Mouse (Mus musculus) testis, adult 2 months (tissue): Measurements from ENCODE around the gene Epha6.

Source experiments
- CTCF ChIP-seq: fragments of 200-500 bp; IDR thresholded peaks from 2 replicates; pipeline ENCODE4 v1.5.1; 2012; ENCODE audit warnings: low read depth, mild to moderate bottlenecking, inconsistent platforms, low read length, moderate library complexity; ENCODE audit not compliant: control insufficient read depth, insufficient read depth, insufficient replicate concordance
- POLR2A ChIP-seq: fragments of 200-500 bp; IDR thresholded peaks from 2 replicates; pipeline ENCODE4 v1.6.1; 2012; ENCODE audit warnings: low read depth, mild to moderate bottlenecking, inconsistent platforms, low read length, moderate library complexity; ENCODE audit not compliant: control insufficient read depth

DNA sequence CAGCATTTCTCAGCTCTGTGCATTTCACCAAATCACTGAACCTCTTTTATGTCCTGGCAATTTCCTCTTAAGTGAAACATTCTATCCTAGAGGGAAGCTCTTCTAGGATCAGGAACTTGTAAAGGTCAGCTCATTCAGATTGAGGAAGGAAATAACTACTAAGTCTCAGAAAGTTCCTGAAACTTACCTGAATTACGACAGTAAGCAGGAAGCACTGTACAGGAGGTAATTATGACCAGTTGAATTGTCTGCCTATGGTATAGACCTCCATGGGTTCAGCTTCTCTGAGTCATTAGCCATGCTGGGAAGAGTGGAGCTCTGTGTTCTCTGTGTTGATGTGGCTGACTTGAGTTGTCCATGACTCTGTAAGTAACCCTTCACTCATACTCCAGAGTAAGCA is 994.6 kb downstream of the Epha6 start:
- TF ChIP-seq CTCF (no peak), POLR2A (no peak)
